Mouse (Mus musculus): Measurements from ENCODE around the gene Dmrt2.

Gene Dmrt2

GRCm38 (mm10) chr19:25672101-25672950 is at the start of gene Dmrt2:
Dmrt2 (plus strand) TSS chr19:25672411.
- CTCF ChIA-PET, result no interaction called here

- CTCF ChIA-PET, result interaction anchor here (0.6 kb wide), 1 partner anchor 65 kb away, joined by 4 read pairs; no protein-coding TSS in a partner anchor
Observed at GRCm38 (mm10) chr19:25628490-25628889, 43.7 kb upstream of the Dmrt2 start.

- CTCF ChIA-PET, result interaction anchor here (0.5 kb wide), 1 partner anchor 108 kb away, joined by 3 read pairs; no protein-coding TSS in a partner anchor
Observed at GRCm38 (mm10) chr19:25635119-25635518, 37.1 kb upstream of the Dmrt2 start.

GRCm38 (mm10) chr19:25635622-25636244 is 36.5 kb upstream of the Dmrt2 start:
- CTCF ChIA-PET, result interaction anchor here (0.5 kb wide), 1 partner anchor 109 kb away, joined by 3 read pairs; no protein-coding TSS in a partner anchor

- CTCF ChIA-PET, result no interaction called here
Observed at GRCm38 (mm10) chr19:25638766-25639361, 33.3 kb upstream of the Dmrt2 start.

- CTCF ChIA-PET, result no interaction called here
Observed at GRCm38 (mm10) chr19:25641786-25642185, 30.4 kb upstream of the Dmrt2 start.

- CTCF ChIA-PET, result no interaction called here
Observed at GRCm38 (mm10) chr19:25647136-25647535, 25.1 kb upstream of the Dmrt2 start.

GRCm38 (mm10) chr19:25648701-25649100 is 23.5 kb upstream of the Dmrt2 start:
- CTCF ChIA-PET, result no interaction called here

- CTCF ChIA-PET, result interaction anchor here (0.5 kb wide), 1 partner anchor 331 kb away, joined by 4 read pairs; no protein-coding TSS in a partner anchor
Observed at GRCm38 (mm10) chr19:25650474-25650873, 21.7 kb upstream of the Dmrt2 start.

- CTCF ChIA-PET, result no interaction called here
Observed at GRCm38 (mm10) chr19:25652560-25652959, 19.7 kb upstream of the Dmrt2 start.

- CTCF ChIA-PET, result no interaction called here
Observed at GRCm38 (mm10) chr19:25654034-25654749, 18.0 kb upstream of the Dmrt2 start.

- CTCF ChIA-PET, result no interaction called here
Observed at GRCm38 (mm10) chr19:25665486-25666339, 6.5 kb upstream of the Dmrt2 start.

GRCm38 (mm10) chr19:25667836-25668235 is 4.4 kb upstream of the Dmrt2 start:
- CTCF ChIA-PET, result no interaction called here

- CTCF ChIA-PET, result no interaction called here
Observed at GRCm38 (mm10) chr19:25669593-25670248, 2.5 kb upstream of the Dmrt2 start.

- CTCF ChIA-PET, result no interaction called here
Observed at GRCm38 (mm10) chr19:25670571-25671285, 1.5 kb upstream of the Dmrt2 start.

GRCm38 (mm10) chr19:25671681-25672080 is 530 bp upstream of the Dmrt2 start:
- CTCF ChIA-PET, result no interaction called here

GRCm38 (mm10) chr19:25673224-25674055 is 1.2 kb downstream of the Dmrt2 start:
- CTCF ChIA-PET, result no interaction called here

- CTCF ChIA-PET, result no interaction called here
Observed at GRCm38 (mm10) chr19:25674056-25674420, 1.8 kb downstream of the Dmrt2 start.

GRCm38 (mm10) chr19:25674744-25675143 is 2.5 kb downstream of the Dmrt2 start:
- CTCF ChIA-PET, result no interaction called here

Measured in spleen, embryonic (tissue).